Mouse (Mus musculus): Measurements from ENCODE around the gene Wnt10a. TPM values are rescaled to one million over a fixed set of nuclear protein-coding genes. Genes with fewer than 3 reads are reported as not detected.

The Wnt10a gene
- polyA plus RNA-seq, 2 experiments: not detected

DNA sequence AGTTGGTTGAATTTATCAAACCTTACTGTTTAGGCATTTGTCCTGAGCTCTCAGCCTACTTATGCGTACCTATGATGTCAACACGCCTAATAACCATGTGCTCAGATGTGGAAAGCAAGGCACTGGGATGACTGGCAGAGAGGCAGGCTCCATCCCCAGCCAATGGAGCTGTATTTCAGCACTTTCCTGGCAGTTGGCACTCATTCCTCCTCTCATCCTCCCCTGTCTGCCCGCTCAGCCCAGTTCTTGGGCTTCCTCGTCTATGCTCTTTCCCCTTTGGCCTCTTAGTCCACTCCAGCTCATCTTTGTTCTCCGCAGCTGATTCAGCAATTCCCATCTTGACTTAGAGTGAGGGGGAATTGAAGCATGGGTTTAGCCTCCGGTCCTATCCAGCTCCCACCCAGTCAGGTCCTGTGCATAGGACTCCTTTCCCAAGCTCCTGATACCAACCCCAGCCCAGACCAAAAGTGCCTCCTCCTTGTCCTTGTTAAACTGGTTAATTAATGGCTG, 10.4 kb downstream of the Wnt10a start:
- Histone ChIP-seq H3K9ac (replicated peaks) (no peak overlapping the region), H3K4me2 (ENCODE audit: low read depth) (no peak overlapping the region), H3K4me1 (replicated peaks; ENCODE audit: control insufficient read depth in 2 of 2, insufficient read depth in 2 of 2, low read length in 1 of 2) (no peaks in the 10 kb centered on the region), H3K9me3 (ENCODE audit: control insufficient read depth, low read length) (no peaks in the 10 kb centered on the region), H3K4me3 (ENCODE audit: insufficient read depth in 1 of 2, low read depth in 2 of 2, low read length in 2 of 2) (no peak overlapping the region), H3K27me3 (ENCODE audit: control insufficient read depth, insufficient read depth, low read length) (peaks cover 89% of the 10 kb centered on the region), H3K27ac (no peak overlapping the region), H3K36me3 (replicated peaks; ENCODE audit: control insufficient read depth, insufficient read depth, low read depth) (no peaks in the 10 kb centered on the region)
- ATAC-seq (ENCODE audit: insufficient read depth) (no peak), DNase-seq (ENCODE audit: low read depth in 3 of 3, low spot score in 3 of 3) (no peak)
- WGBS (ENCODE audit: insufficient replicate concordance): 25% methylated on average over 6 of the region's 6 CpGs
- TF ChIP-seq EP300 (IDR thresholded peaks at IDR 0.05; ENCODE audit: low read depth) (no peak), CTCF (IDR thresholded peaks at IDR 0.05; ENCODE audit: low read depth) (no peak)

DNA sequence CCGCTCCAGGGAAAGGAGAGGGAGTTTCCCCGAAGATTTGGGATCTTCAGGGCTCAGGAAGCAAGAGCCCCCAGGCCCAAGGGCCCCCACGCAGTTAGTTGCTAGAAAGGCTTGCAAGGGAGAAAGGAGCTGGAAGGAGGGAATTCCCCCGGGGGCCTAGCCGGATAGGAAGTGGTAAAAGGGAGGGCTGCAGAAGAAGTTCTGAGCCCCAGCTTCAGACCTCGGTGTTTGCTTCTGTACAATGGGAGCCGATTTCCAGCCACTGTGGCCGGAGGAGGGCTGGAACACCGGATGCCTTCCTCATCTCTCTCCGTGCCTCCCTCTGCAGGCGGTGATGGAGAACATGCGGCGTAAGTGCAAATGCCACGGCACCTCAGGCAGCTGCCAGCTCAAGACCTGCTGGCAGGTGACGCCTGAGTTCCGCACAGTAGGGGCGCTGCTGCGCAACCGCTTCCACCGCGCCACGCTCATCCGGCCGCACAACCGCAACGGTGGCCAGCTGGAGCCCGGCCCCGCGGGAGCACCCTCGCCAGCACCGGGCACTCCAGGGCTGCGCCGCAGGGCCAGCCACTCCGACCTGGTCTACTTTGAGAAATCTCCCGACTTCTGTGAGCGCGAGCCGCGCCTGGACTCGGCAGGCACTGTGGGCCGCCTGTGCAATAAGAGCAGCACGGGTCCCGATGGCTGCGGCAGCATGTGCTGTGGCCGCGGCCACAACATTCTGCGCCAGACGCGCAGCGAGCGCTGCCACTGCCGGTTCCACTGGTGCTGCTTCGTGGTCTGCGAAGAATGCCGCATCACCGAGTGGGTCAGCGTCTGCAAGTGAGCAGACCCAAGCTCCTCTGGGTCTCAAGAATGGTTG, 11.7 kb downstream of the Wnt10a start:
- Histone ChIP-seq H3K4me2 (ENCODE audit: low read depth) (peak overlapping the region; percentile 32), H3K9me3 (ENCODE audit: control insufficient read depth, low read length) (no peaks in the 10 kb centered on the region), H3K4me1 (replicated peaks; ENCODE audit: control insufficient read depth in 2 of 2, insufficient read depth in 2 of 2, low read length in 1 of 2) (no peaks in the 10 kb centered on the region), H3K27me3 (ENCODE audit: control insufficient read depth, insufficient read depth, low read length) (peaks cover 96% of the 10 kb centered on the region), H3K9ac (replicated peaks) (no peak overlapping the region), H3K36me3 (replicated peaks; ENCODE audit: control insufficient read depth, insufficient read depth, low read depth) (no peaks in the 10 kb centered on the region), H3K27ac (no peak overlapping the region), H3K4me3 (ENCODE audit: insufficient read depth in 1 of 2, low read depth in 2 of 2, low read length in 2 of 2) (peak overlapping the region in 1 of 2 experiments; percentile 23; a peak in 2 of 4 replicates)
- ATAC-seq (ENCODE audit: insufficient read depth) (no peak), DNase-seq (ENCODE audit: low read depth in 3 of 3, low spot score in 3 of 3) (no peak)
- TF ChIP-seq CTCF (IDR thresholded peaks at IDR 0.05; ENCODE audit: low read depth) (peak; percentile 46), EP300 (IDR thresholded peaks at IDR 0.05; ENCODE audit: low read depth) (no peak)
- WGBS (ENCODE audit: insufficient replicate concordance): under 1% methylated on average over 57 of the region's 57 CpGs

DNA sequence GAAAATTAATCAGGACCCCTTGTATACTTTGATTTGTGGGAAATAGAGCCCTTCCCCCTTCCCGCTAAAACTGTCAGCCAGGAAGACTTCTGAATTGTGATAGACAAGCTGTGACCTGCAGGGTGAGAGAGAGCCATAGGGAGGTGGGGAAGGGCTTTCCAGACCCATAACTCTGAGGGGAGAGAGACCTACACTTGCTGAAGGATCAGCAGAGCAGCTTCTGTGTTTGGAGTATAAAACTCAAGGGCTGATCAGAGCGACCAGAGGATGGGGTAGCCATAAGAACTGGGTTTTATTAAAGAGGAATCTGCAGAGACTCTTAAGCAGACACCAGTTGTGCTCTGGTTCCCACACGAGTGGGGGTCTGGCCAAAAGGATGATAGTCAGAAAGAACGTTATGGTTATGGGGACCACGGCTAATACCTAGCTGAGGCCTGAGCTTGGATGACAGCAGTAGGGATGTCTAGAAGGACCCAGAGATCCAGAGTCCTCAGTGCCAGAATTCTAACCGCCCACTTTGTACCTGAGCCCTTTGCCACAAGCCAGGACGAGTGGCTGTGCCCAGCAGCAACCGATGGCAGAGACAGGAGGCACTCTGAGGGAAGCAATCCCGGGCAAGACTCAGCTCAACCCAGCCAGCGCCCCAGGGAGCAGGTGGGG, 13.0 kb downstream of the Wnt10a start:
- H3K27me3 ChIP-seq (ENCODE audit: control insufficient read depth, insufficient read depth, low read length): peaks cover 98% of the 10 kb centered on the region
- H3K9me3 ChIP-seq (ENCODE audit: control insufficient read depth, low read length): no peaks in the 10 kb centered on the region
- WGBS (ENCODE audit: insufficient replicate concordance): 5% methylated on average over 10 of the region's 10 CpGs
- no peak overlapping the region for H3K4me3 ChIP-seq (ENCODE audit: insufficient read depth in 1 of 2, low read depth in 2 of 2, low read length in 2 of 2)
- no peaks in the 10 kb centered on the region for H3K4me1 ChIP-seq (replicated peaks; ENCODE audit: control insufficient read depth in 2 of 2, insufficient read depth in 2 of 2, low read length in 1 of 2)
- no peak for ATAC-seq (ENCODE audit: insufficient read depth)
- H3K9ac ChIP-seq (replicated peaks): no peak overlapping the region
- H3K27ac ChIP-seq: no peak overlapping the region
- no peak for DNase-seq (ENCODE audit: low read depth in 3 of 3, low spot score in 3 of 3)
- H3K36me3 ChIP-seq (replicated peaks; ENCODE audit: control insufficient read depth, insufficient read depth, low read depth): no peaks in the 10 kb centered on the region
- no peak overlapping the region for H3K4me2 ChIP-seq (ENCODE audit: low read depth)
- TF ChIP-seq EP300 (IDR thresholded peaks at IDR 0.05; ENCODE audit: low read depth): no peak
- no peak for TF ChIP-seq CTCF (IDR thresholded peaks at IDR 0.05; ENCODE audit: low read depth)

DNA sequence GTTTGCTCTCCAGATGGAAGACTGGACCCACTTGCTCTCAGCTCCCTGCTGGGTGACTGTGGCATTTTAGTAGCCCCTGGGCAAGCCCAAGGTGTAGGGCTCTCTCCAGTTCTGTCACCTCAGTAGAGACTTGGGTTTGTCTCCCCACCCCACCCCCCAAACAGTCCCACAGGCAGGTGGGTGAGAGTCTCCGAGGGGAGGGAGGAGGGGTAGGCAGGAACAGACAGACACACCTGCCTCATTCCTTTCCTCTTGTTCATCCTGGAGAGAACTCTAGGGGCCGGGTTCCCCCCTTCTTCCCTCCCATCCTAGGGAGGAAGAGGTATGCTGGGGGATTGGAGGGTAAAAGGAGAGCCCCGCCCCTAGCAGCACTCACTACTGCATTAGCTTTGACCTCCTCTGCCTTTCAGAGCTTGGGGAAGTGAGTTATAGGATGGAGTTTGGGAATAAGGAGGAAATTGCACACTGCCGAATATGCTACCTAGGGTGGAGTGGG, 14.1 kb downstream of the Wnt10a start:
- peaks cover 91% of the 10 kb centered on the region for H3K27me3 ChIP-seq (ENCODE audit: control insufficient read depth, insufficient read depth, low read length)

DNA sequence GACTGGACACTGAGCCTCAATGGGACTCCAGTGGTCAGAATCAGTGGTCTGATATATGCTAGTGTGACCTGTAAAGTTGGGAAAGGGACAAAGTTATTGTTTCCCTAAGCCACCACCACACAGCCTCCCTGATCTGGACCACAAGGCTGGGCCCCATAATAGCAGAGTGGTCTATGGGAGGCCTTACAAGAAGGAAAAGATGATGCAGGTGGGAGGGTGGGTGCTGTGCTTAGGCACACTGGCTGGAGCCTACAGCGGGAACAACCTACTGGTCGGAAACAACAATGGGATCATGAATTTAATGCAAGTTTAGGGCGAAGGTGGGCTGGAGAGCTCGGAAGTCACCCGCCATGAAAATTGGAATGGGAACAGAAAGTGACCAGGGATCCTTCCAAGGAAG, 14.5 kb downstream of the Wnt10a start:
- Histone ChIP-seq H3K27ac (no peak overlapping the region), H3K4me2 (ENCODE audit: low read depth) (no peak overlapping the region), H3K9ac (replicated peaks) (no peak overlapping the region), H3K9me3 (ENCODE audit: control insufficient read depth, low read length) (no peaks in the 10 kb centered on the region), H3K27me3 (ENCODE audit: control insufficient read depth, insufficient read depth, low read length) (peaks cover 87% of the 10 kb centered on the region), H3K4me3 (ENCODE audit: insufficient read depth in 1 of 2, low read depth in 2 of 2, low read length in 2 of 2) (no peak overlapping the region), H3K36me3 (replicated peaks; ENCODE audit: control insufficient read depth, insufficient read depth, low read depth) (no peaks in the 10 kb centered on the region), H3K4me1 (replicated peaks; ENCODE audit: control insufficient read depth in 2 of 2, insufficient read depth in 2 of 2, low read length in 1 of 2) (no peaks in the 10 kb centered on the region)
- no peak for ATAC-seq (ENCODE audit: insufficient read depth)
- DNase-seq (ENCODE audit: low read depth in 3 of 3, low spot score in 3 of 3): no peak
- 4% methylated on average over 5 of the region's 5 CpGs for WGBS (ENCODE audit: insufficient replicate concordance)
- TF ChIP-seq CTCF (IDR thresholded peaks at IDR 0.05; ENCODE audit: low read depth) (no peak), EP300 (IDR thresholded peaks at IDR 0.05; ENCODE audit: low read depth) (no peak)

More for the DNA sequence above, 14.1 kb downstream of the Wnt10a start:
- Histone ChIP-seq H3K4me2 (ENCODE audit: low read depth) (no peak overlapping the region), H3K4me1 (replicated peaks; ENCODE audit: control insufficient read depth in 2 of 2, insufficient read depth in 2 of 2, low read length in 1 of 2) (no peaks in the 10 kb centered on the region), H3K36me3 (replicated peaks; ENCODE audit: control insufficient read depth, insufficient read depth, low read depth) (no peaks in the 10 kb centered on the region), H3K27ac (no peak overlapping the region), H3K4me3 (ENCODE audit: insufficient read depth in 1 of 2, low read depth in 2 of 2, low read length in 2 of 2) (no peak overlapping the region), H3K9me3 (ENCODE audit: control insufficient read depth, low read length) (no peaks in the 10 kb centered on the region), H3K9ac (replicated peaks) (no peak overlapping the region)
- WGBS (ENCODE audit: insufficient replicate concordance): 6% methylated on average over 4 of the region's 4 CpGs
- ATAC-seq (ENCODE audit: insufficient read depth): no peak
- no peak for DNase-seq (ENCODE audit: low read depth in 3 of 3, low spot score in 3 of 3)
- TF ChIP-seq CTCF (IDR thresholded peaks at IDR 0.05; ENCODE audit: low read depth): no peak
- no peak for TF ChIP-seq EP300 (IDR thresholded peaks at IDR 0.05; ENCODE audit: low read depth)

Measured in liver, embryonic 14.5 days (tissue).